Mouse (Mus musculus): ENCODE data around the gene Thsd4.

Thsd4 gene

DNA sequence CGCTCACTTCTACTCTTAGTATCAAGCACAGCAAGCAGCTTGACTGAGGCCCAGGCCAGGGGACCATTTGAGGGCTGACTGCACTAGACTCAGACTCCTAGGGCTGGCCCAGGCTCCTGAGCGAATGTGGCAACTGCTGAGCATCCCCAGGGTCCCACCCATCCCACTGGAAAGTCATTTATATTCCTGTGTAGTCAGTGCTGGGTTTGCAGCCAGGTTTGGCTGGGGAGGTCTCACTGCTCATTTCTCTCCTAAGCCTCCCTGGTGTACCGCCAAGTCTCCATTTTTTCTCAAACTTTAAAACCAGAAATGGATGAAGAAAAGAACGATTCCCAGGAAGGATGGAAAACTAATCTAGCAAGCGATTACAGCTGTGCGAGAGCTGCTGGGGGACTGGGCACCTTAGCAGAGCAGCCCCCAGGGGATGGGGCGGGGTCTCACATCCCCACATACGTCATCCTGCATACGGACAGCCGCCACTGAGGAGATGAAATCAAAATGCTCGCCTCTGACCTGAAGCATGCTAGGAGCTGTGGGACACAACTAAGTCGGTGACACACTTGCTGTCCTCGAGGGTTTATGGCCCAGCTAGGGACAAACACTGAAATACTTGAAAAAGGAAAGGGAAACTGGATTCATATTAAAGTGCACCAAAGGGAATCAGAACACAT lies 67.3 kb downstream of the Thsd4 start:
- no peak for DNase-seq

DNA sequence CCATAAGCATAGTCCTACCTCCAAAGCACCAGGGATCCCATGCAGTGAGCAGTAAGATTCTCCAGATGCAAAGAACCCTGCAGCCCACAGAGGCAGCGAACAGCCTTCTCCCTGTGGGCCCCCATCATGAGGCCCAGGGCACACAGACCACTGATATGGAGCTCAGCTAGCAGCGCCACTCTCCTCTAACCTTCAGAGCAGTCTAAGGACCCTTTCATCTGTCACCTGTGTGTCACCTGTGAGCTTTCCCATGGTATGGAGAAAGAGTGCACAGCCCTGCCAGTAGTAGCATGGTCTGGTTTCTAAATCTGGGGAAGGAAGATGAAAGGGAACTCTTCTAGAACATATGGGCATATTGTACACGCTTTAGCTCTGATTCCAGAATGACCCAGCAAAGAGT lies 72.3 kb downstream of the Thsd4 start:
- DNase-seq, result no peak

DNA sequence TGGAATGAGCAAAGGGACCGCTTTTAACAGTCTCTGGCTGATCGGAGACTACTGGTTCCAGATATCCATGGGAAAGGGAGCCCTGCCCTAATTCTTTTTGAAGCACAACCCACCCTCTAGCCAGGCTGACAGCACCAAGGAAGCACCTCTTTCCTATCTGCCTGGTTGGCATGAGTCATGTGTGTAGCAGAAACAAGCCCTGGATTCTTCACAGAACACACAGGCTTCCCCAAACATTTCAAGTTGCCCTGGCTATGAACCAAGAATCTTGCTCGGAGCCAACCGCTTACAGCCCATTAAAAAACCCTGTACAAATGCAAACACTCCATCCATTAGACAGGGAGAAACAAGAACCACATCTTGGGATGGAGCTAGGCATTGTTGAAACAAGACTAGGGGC lies 76.0 kb downstream of the Thsd4 start:
- DNase-seq, result no peak

DNA sequence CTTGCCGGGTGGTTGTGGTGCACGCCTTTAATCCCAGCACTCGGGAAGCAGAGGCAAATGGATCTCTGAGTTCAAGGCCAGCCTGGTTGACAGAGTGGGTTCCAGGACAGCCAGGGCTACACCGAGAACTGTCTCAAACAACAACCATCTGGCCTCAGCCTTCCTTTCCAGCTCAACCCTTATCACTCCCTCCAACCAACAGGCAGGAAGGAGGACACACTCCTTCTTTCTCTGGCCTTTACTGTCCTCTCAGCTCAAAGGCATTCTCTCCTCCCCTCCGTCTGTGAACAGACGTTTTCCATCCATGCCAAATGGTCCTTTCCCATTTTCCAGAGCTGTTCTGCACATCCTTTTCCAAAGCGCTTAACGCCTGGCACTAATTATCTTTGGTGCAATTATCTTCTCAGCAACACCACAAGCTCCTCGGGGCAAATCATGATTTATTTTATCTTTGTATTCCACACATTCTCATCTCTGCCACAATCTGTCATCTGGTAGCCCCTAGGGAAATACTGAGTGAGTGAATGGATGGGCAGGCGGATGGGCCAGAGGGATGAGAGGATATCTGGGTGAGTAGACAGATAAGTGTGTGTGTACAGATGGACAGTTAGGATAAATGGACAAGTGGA lies 80.5 kb downstream of the Thsd4 start:
- DNase-seq, result peak; percentile 12

DNA sequence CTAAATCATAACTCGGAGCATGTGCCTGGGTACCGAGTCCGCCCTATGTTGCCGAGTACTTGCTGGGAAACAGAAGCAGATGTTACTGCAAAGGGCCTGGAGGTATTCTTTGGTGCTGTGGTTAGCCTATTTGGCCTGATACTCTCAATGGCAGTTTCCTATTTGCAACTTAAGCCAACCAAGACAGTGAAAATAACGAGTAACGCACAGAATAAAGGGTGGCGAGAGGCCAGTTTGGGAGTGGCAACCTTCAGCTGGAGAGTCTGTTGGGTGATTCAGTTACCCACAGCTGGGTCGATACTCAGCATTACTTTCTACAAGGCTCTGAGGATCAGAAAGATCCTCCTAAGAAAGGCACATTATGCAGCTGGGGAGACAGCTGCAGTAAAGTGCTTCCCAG lies 81.3 kb downstream of the Thsd4 start:
- no peak for DNase-seq

DNA sequence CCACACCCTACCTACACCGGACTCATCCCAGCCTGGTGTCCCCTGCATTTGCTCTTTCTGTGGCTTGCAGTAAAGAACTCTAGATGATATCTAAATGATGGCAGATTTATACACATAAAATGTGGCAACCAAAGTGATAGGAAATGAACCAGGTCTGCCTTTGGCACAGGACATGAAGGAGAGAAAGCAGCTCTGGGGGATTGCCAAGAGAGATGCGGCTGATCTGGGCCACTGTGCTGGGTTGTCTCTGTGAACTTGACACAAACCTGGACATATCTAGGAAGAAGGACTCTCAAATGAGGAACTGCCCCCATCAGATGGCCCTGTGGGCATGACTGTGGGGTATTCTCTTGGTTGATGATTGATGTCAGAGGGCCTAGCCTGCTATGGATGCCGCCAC lies 85.6 kb downstream of the Thsd4 start:
- no peak for DNase-seq

DNA sequence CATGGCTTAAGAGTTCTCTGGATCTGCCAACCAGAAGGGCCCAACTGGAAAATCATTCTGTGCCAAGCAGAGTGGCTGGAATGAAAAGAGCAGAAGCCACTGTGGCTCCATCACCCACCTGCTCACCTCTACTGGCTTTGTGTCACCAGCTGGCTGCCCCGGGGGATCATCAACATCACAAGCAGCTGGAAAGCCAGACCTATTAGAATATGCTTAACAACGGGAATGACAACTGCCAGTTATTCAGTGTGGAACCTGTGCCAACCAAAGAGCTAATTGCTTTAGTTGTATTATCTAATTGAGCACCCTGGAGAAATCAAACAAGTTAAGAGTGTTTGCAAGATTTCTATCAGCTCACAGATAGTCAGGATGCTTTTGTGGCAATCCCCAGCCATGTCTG lies 87.8 kb downstream of the Thsd4 start:
- no peak for DNase-seq

DNA sequence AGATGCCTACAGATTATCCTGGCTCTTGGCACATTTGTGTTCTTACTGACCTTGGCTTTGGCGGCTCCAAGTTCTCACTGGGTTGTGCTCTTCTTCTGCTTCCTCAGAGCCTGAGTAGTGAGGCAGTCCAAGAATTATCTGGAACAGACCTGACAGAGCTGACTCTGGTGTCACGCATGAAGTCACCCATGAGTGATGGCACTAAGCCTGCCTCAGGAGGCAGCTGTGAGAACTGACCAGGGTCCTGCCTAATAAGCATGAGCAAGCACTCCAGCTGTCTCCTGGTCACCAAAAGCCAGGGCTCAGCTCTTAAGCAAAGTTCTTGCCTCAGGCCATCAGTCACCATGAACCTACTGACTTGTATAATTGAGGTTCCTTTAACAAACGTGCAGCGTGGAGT lies 89.9 kb downstream of the Thsd4 start:
- no peak for DNase-seq

DNA sequence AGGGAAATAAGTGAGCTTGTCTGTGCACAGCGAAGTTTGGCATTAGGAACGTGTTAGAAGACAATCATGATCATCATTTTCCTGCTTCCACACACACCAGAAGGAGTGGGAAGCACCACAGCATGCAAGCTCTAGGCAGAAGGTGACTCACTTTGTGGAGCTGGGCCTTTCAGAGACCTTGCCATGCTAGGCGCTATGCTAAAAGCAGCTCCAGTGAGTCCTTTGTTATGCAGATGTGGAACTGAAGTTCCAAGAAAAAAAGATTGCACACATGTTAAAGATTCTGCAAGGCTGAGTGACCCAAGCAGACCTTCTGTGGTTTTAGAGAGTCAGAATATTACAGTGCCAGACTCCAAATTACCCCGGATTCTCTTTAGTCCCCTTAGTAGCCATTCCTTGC lies 91.8 kb downstream of the Thsd4 start:
- no peak for DNase-seq

DNA sequence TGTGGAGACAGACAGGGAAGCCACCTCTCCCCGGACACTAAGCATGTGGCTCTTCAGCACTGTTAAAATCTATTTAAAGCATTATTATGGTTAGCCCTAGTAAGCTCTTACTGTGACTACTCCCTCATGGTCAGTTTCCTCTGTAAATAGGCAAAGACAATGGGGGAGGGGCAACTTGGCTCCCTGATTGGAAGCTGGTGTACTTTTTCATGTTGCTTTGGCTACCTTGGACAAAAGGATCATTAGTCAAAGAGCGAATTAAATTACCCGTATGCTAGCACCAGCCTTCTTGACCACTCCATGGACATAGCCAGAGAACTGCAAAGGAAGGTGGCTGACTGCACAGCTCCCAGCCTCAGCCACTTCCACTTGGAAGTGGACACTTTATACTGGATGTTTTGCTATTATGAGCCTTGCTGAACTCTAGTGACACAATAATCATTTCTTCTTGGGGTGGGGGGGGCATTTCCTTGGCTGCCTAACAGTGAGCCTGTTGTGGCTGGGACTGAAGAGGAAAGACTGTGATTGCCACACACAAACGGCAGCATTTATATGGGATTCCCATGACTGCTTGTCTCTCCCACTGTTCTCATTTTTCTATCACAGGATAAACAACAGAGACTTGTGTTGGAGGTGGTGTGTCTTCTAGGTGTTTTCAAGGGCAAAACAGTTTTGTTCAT lies 107.6 kb downstream of the Thsd4 start:
- no peak for DNase-seq

DNA sequence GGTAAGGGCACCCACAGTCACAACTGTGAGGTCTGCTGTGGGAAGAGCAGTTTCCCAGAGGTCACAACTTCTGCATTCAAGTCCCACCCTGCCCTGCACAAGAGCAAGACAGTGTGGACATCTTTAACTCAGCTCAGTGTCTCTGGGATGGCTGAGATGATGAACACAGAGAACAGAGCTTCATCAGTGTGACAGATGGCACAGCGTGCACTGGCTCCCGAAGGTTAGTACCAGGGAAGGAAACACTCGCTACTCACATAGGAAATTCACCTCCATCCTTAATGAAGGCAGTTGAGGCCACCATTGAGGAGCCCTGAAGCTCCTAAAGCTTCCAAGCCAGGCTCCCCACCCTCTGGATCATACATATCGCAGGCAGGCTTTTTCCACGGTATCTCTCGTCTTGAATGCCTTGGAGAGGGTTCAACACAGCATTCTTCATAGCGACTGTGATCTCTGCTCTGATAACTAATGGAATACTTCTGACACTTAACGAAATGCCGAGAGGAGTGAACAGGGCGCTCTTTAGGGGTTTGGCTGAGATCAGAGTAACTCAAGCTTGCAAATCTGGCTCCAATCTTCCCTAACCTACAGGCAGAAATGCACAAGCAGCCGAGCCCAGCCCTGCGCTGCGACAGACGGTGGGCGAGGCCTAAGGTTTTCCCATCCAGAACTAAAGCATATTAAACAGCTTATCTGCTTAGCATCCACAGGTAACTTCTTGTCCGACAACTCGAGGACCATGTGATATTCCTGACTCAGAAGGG lies 110.8 kb downstream of the Thsd4 start:
- peak; percentile 29 for DNase-seq

DNA sequence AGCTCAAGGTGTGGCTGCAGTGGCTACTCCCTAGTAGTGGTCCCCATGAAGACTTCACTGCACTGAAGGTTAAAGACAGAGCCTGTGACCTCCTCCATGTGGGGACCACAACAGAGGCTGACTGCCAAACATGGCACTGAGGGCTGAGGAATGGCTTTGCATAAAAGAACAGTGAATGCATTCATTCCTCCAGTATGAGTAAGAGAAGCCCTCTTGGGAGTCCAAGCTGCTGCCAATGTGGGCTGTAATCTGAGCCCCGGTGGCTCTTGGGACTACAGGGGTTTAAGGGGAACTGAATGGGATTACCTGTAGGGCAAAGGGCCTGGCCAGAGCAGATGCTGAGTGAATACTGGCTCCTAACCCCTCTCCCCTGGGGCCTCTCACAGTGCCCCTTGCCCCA lies 114.5 kb downstream of the Thsd4 start:
- DNase-seq, result no peak

DNA sequence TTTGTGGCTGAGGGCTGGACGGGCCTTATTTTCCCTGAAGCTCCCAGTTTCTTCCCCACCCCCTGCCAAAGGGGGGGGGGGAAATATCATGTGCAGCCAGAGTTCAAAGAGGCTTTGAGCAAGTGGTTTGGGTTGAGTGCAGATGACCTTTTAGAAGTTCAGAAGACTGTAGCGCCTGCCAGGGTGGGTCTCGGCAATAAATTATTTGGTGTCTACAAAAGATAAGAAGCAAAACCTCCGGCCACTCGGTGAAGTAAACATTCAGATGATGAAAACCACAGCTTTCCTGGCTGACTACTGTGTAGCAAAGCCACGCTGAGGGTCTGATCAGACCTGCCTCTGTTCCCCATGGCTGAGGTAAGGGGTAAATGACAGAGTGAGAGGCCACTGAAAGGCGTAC lies 116.1 kb downstream of the Thsd4 start:
- no peak for DNase-seq

DNA sequence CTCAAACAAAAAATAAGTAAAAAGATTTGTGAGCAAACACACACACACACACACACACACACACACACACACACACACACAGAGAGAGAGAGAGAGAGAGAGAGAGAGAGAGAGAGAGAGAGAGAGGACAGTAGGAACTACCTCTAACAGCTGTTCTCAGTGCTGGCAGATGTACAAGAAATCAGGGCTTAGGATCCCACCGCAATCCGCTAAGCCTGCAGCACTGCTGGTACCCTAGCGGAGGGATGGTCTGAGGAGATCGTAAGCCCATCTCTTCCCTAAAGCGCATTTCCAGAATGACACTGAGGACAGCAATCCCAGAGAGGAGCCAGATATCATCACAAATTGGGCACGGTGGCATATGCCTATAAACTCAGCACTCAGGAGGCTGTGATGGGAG lies 119.2 kb downstream of the Thsd4 start:
- no peak for DNase-seq

DNA sequence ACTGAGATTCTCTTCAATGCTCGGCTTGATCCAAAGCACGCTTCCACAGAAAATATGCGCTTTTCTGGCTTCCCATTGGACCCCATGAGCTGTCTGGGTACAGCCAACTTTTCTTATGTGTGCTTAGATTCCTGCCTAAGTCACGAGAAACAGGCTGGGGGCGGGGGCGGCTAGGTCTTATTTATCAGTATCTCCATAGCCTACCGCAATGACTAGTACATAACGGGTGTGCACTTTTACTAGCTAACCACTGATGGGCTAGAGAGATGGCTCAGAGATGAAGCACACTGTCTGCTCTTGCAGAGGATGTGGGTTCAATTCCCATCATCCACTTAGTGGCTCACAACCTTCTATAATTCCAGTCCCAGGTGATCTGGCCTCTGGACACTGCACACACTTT lies 121.8 kb downstream of the Thsd4 start:
- no peak for DNase-seq

DNA sequence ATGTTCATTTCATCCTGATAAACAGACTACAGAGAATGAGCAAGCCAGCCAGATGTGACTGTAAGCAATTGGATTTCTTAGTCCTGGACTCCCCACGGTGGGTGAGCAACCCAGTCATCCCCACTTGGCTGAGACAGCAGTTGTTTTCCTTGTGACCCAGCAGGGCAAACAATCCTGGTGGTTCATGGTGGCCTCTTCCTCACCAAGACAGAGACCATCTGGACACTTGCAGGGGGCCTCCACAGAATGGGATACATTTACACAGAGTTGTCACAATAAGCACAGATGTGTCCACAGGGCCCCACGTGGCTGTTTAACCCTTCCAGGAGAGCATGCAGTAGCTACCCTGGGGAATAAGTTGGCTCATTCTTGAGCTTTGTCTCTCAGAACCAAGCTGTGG lies 123.8 kb downstream of the Thsd4 start:
- no peak for DNase-seq

DNA sequence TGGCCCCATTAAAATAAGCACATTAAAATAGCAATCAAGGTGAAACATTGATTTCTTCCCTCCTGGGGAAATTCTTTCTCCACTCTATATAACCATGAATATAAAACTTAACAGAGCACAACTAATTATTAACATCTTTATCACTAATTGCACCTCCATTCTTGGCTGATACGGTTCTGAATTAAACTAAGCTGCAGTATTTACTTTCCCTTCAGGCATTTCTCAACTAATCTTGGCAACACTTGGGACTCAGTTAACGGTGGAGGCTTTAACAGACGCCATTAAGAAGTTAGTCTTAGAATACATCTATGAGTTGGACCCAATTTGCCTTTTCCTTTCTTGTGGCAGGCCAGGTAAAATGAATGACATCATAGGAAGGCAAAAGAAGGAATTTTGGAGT lies 125.8 kb downstream of the Thsd4 start:
- DNase-seq, result no peak

DNA sequence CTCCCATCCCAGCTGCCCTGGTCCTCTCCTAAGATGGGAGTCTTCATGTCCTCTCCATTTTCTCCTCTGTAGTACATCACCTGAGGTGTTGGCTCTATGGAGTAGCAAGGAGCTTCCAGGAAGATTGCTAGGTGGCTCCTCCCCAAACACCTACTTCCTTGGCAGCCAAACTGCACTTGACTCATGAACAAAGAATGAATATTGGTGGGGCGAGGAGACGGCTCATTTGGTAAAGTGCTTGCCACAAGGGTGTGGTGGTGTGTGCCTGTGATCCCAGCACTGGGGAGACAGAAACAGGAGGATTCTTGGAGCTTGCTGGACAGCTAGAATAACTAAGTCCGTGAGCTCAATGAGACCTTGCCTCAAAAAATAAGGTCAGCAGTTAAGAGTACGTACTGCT lies 128.9 kb downstream of the Thsd4 start:
- DNase-seq, result no peak

DNA sequence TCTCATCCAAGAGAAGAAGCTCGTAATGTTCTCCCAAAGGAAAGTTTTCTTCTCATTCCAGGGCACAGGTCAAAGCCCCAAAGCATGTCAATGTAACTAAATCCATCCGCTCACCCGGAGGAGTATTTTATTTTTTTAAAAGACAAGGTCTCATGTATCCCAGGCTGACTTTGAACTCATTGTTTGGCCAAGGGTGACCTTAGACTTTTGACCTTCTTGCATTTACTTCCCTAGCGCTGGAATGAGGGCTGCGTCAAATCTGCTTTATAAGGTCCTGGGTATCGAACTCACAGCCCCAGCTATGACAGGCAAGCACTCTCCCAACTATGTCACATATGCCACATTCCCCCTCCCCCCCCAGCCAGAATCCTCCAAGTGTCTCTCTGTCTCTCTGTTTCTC lies 137.1 kb downstream of the Thsd4 start:
- no peak for DNase-seq

DNA sequence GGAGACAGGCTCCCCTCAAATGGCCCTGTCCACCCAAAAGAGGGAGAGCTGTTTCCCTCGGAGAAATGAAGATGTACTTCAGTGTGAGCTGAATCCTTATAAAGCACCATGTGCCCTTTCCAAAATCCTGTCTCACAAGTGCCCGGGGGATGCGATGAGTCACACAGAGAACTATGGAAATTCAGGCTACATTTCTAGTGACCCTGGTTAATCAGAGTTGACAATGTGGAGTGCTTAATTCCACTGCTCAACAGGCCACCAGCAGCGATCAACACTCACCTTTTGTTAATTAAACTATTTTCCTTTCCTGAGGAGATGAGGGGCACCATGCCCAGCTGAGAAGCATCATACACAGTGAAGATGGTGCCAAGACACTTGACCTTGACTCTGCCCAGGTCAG lies 138.9 kb downstream of the Thsd4 start:
- peak; percentile 5 for DNase-seq

DNA sequence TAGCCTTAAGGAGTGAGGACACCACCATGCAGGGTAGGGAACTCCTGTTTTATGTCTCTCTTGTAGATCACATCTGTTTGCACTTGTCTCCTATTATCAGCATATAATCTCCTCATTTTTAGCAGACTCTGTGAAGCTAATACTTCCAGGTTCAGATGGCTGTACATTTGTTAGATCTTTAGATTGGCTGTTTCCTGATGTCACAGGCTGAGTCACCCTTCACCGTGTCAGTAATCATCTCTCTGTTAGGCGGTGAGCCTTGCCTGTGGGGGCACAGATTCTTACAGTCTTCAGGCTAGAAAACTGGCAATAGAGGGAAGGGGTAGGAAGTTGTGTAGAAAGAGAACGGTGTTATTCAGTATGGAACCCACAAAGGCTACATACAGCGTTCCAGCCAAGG lies 139.3 kb downstream of the Thsd4 start:
- DNase-seq, result no peak

DNA sequence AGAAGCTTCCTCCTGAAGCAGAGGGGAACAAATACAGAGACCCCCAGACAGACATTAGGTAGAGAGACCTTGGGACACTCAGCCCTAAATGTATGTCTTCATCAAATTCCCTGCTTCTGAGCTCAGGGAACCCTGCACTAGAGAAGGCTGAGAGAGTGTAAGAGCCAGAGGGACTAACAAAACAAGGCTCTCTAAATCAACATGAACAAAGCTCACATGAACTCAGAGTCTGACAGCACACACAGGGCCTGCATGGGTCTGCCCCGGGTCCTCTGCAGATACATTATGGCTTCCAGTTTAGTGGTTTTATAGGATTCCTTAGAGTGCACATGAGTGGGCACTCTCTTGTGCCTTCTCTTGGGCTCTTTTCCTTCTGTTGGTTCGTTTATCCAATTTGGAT lies 140.8 kb downstream of the Thsd4 start:
- no peak for DNase-seq

DNA sequence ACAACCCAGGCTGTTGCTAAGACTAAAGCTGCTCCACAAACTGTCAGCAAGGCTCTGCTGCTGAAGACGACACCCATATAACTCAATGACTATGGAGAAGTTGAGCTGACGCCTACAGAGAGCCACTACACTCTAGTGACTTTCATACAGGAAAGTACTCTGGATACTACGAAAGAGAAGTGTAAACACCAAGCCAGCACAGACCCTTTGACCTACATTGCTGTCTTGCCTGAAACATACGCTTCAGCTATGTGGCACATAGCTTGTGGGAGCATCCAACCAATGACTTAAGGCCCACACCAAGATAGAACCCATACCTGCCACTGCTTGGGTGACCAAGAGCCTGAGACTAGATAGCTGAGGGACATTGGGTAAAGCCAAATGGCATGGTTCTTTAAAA lies 141.3 kb downstream of the Thsd4 start:
- DNase-seq, result no peak

DNA sequence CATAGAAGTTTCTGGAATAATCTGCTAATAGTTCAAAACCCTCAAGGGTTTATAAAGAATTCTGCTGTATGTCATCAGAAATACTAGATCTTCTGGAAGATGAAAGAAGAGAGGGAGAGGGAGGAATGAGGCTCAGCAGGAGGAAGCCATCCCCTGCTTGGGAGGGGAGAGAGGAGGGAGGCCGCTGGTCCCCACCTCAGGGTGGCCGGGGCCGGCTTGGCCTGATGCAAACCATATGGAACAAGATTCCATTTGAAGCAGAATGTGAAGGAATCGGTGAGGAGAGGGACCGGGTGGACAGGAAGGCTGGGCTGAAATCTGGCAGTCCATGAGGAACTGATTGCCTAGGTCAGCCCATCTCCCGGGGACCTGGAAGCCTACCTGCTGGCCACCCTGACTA lies 143.6 kb downstream of the Thsd4 start:
- DNase-seq, result no peak
